Mouse (Mus musculus) E14TG2a.4 (cell line): ENCODE measurements around the gene Ccdc81.

Source experiments
- CTCF ChIP-seq: conservative IDR thresholded peaks from 2 replicates; pipeline ENCODE4 v1.5.1; 2014; ENCODE audit warnings: low read length
- NANOG ChIP-seq: IDR thresholded peaks from 2 replicates; pipeline ENCODE4 v1.6.1; 2014; ENCODE audit warnings: borderline replicate concordance, low read length, mixed read lengths
- POU5F1 ChIP-seq: IDR thresholded peaks from 2 replicates; pipeline ENCODE4 v1.6.1; 2014; ENCODE audit warnings: low read length, borderline replicate concordance

DNA sequence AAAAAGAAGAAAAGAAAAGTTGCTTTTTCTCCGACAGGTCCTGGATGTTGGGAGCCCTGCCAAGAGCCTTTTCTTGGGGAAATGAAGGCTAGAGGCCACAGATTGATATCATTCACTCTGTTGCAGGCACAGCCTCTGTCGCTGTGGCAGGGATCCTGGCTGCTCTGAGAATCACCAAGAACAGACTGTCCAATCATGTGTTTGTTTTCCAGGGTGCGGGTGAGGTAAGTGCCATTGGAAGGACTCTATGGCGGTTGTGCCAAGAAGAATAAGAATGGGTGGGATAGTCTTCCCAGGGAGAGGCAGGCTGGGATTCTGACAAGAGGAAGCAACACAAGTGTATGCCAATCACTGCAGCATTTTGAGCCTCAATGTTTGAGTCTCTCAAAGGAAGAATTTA lies 57.8 kb downstream of the Ccdc81 start:
- TF ChIP-seq CTCF: no peak
- no peak for TF ChIP-seq POU5F1
- no peak for TF ChIP-seq NANOG
